Mouse (Mus musculus): ENCODE results near the gene Jmjd6.

Gene Jmjd6

DNA sequence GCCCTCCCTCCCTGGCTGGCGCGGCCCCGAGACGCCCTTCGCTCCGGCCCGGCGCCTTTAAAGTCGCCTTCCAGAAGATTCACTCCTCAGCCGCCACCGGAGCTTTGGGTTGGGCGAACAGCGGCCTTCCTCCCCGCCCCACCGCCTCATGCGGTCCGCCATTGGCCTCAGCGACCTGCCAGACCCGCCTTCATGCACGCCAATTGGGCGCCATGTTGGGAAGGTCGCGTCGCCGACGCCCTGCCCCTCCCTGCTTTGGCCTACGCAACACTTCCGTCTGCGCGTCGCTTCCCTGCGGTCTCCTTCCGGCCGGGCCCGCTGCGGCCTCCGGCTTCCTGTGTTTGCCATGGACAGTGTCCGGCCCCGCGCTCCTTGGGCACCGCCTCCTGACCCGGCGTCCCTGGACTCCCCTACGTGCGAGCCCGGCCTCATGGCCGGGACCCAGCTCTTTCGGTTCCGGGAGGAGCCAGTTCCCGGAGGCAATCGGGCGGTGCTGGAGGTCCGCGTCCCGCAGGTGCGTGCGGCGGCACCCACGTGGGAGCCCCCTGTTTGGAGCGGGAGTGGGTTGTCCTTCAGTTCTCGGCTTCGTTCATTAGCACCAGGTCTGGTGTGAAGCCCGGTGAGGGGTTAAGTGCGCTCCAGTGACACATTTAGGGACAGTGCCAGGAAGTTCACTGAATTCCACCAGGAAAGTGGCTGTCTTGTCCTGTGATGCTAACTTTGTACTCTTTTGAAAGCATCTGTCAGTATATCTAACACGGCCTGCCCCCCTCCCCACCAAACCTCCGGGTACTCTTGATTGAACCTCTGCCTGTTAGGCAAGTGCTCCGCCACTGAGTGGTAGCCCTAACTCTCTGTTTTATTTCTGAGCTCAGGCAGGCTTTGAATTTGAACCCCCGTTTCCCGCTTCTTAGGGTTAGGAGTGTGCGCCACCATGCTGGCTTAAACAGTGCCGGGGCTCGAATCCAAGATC is at the start of gene Jmjd6, which contains the start of gene Mettl23:
Jmjd6 (minus strand) TSS at position 189 of the 973 bp plus-strand sequence.
Mettl23 (plus strand) TSS at position 18 of the 973 bp plus-strand sequence.
- peak; percentile 94 for ATAC-seq (ENCODE audit: insufficient number of reproducible peaks, low FRiP score, low TSS enrichment)

DNA sequence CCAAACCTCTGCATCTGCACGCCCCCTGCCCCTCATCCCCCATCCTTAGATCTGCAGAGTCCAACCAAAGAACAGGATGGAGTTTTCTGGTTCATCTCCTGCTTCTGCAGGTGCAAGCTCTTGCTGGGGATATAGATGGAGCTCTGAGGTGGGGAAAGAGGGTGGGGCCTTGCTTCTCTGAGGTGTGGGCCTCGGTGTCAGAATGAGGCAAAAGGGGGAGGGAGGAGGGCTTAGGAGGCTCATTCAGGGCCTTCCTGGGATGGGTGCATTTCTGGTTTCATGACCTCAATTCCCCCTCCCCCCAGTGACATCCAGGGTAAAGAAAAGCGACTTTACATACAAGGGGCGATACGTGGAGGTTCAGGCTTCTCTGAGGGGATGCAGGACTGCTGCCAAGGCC is 43.9 kb upstream of the Jmjd6 start:
- no peak for ATAC-seq (ENCODE audit: insufficient number of reproducible peaks, low FRiP score, low TSS enrichment)

DNA sequence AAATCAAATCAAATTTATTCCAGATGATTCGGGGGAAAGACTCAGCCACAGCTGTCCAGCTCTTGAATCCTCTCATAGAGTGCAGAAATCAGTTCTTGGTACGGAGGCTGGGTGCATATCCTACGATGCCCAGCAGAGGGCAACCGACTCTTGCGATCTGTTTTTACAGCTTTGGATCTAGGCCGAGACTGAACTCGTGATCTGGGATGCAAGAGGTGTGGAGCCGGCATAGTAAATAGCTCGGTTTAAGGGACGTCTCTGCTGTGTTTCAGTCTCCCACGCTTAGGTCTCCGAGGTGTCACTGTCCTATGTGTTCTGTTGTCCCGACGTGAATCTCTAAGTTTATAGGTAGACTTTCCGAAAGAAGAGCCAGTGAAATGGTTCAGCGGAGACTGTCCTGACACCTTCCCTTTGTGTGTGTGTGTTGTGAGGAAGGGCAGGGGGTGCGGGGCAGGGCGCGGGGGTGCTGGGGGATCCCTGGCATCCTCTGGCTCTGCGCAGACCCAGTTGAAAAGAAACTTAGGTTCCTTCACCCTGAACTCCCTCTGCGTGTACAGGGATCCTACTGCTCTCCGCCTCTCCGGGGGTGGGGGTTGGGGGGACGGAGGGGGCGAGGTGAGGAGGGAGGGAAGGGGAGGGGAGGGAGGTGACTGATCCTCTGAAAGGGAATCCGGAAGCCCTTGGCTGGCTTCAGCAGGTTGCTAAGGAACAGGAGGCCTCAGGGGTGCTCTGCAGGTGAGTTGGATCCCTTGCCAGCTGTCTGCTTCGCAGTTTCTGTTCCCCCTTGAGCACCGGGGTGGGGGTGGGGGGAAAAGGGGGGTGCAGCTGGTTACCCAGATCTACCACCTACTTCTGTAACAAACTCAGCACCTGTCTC is 42.3 kb upstream of the Jmjd6 start:
- ATAC-seq (ENCODE audit: insufficient number of reproducible peaks, low FRiP score, low TSS enrichment): peak; percentile 36; the same call in 1 of the 2 replicates

DNA sequence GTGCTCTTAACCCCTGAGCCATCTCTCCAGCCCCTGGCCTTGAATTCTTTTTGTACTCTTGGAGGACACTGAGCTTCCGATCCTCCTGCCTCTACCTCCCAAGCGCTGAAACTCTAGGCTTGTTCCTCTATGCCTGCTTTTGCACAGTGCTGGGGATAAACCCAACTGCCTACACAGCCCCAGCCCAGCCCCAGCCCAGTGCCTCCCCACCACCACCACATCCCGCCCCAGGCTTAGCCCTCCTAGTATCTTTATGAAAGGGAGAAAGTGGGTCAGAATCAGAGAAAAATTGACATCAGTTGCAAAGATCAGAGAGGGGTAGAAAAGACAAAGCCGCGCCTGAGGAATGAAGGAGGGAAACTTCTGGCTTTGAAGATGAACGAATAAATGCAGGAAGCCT is 40.8 kb upstream of the Jmjd6 start:
- no peak for ATAC-seq (ENCODE audit: insufficient number of reproducible peaks, low FRiP score, low TSS enrichment)

DNA sequence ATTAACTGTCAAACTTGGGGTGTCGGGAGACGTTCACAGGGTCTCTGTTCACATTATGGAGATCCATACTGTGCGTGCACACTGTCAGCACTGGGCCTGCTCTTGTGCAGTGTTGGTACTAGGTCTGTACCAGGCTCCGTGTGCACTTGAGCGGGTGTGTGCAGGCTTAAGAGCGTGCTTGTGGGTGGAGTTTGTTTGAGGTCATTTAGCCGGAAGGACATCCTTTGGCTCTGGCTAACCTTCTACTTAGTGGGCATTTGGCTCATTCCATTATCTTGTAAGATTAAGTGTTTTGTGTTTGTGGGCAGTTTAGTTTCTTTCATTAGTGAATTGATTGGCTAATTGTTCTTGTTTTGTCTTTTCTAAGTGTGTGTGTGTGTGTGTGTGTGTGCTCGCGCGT is 39.2 kb upstream of the Jmjd6 start:
- ATAC-seq (ENCODE audit: insufficient number of reproducible peaks, low FRiP score, low TSS enrichment): no peak

DNA sequence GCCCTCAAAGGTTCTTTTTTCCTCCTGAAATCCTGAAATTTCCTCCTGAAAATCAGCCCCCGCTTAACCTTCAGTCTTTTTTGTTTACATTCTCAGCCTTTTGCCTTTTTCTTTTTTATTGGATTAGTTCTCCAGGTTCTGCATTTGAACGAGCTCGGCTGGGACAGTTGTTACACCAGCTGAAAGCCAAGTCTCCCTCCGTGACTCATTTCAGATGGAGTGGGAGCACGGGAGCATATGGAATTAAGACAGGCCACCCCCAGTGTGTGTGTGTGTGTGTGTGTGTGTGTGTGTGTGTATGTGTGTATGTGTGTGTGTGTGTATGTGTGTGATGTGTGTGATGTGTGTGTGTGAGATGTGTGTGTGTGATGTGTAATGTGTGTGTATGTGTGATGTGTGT is 38.2 kb upstream of the Jmjd6 start:
- no peak for ATAC-seq (ENCODE audit: insufficient number of reproducible peaks, low FRiP score, low TSS enrichment)

DNA sequence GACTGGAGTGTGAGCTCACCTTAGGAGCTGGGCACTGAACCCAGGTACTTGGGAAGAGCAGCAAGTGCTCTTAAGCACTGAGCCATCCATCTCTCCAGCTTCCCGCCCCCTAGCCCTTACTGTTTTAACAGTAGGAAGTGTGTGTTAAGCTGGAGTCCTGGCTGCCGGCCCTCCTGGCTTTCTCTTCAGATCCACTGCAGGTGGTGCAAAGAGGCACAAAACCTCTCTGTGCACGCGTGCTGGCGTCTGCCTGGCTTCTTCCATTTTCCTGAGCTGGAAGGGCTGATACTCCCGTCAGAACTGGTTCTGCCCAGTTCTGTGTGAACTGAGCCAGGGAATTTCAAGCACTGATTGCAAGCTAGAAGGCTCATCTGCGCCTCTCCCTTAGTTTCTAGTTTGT is 37.6 kb upstream of the Jmjd6 start:
- no peak for ATAC-seq (ENCODE audit: insufficient number of reproducible peaks, low FRiP score, low TSS enrichment)

DNA sequence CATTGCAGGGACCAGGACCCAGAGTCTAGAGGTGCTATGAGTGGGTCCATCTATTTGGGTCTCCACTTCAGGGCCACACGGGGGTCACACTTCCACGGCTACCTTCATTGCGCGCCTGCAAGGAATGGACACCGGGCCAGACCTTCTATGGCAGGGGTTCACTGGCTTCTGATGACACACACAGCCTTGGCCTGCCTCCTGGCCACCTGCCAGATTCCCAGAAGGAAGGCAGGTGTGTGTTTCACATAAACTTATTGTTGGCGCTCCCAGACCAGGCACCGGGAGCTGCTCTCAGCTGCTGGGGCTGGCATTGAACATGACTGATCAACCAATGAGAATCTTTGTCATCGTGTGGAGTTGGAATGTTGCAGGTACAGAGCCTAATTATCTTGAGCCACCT is 35.2 kb upstream of the Jmjd6 start:
- ATAC-seq (ENCODE audit: insufficient number of reproducible peaks, low FRiP score, low TSS enrichment): no peak

DNA sequence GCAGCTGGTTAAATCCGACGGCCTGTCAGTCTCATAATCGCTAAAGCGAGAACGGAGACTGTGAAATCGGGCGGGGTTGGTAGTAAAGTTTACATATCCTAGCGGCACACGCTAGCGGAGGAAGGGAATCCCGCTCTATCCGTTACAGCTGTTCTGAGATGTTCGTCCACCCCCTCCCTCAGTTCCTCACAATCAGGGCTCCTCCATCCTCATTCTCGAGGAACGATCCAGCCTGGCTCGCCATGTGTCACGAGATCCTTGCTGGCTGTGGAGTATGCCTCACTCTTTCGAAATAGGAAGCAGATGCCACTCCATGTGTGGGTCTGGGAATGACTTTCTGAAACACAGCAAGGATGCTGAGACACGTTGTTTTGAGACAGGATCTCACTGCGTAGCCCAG is 30.7 kb upstream of the Jmjd6 start:
- no peak for ATAC-seq (ENCODE audit: insufficient number of reproducible peaks, low FRiP score, low TSS enrichment)

DNA sequence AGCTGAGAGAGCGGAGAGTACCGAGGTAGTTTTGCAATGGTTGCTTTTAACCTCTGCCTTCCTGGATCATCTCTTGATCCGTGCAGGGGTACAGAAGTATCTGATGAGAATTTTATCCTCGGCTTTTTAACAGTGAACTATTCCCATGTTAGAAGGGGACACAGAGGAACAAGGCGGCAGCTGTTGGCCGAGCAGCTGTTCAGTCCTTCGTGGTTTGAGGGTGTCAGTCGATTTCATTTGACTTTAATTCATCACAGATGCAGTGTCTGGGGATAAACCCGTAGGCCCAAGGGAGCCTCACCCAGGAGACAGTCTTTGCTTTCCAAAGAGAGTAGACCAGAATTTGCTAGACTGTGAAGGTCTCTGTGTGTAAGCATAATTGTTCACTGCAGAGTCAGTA is 28.3 kb upstream of the Jmjd6 start:
- no peak for ATAC-seq (ENCODE audit: insufficient number of reproducible peaks, low FRiP score, low TSS enrichment)

DNA sequence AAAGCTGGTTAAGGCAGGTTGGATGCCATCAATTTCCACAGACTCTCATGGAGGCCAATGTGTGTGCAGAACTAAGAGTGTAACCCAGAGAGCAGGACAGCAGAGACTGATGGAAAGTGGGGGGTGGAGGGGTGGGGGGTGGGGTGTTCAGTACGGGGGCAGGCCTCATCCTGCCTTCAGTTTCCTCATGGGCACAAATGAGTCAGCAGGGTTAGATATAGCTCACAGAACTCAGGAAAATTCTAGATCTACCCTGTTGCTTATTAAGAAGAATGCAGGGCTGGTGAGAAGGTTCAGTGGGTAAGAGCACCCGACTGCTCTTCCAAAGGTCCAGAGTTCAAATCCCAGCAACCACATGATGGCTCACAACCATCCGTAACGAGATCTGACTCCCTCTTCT is 26.4 kb upstream of the Jmjd6 start:
- ATAC-seq (ENCODE audit: insufficient number of reproducible peaks, low FRiP score, low TSS enrichment): no peak

DNA sequence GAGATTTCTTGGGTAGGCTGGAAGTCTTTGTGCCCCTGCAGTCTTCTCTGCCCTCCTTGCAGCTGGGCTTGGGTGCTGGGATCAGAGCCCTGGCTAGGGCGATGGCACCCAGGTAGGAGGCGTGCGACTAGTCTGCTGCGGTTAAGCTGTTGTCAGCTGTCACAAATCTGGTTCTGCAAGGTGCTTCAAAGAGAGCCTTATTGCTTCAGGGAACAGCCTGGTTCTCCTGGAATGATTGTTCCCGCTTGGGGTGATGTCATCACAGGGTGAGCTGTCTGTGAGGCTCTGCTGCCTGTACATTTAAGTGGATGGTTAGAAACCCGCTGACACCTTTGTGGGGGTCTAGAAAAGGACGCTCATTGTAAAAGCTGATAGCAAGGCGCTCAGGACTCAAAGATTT is 26.0 kb upstream of the Jmjd6 start:
- no peak for ATAC-seq (ENCODE audit: insufficient number of reproducible peaks, low FRiP score, low TSS enrichment)

DNA sequence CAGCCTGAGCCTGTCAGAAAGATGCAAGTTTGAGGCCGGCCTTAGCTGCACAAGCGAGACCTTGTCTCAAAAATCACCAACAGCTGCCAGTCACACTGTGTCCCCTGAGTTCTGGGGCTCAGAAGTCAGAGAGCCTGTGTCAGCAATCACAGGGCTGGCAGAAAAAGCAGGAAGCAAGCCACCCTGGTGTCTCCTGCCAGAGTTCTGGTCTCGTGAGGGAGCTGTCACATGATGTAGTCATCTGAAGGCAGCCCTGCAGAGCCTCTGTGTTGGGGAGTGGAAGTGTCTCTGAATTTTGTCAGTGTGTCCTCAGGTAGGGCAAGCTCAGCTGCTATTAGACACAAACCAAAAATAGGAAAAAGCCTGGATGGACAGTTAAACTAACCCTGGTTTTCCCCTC is 24.9 kb upstream of the Jmjd6 start:
- ATAC-seq (ENCODE audit: insufficient number of reproducible peaks, low FRiP score, low TSS enrichment): no peak

DNA sequence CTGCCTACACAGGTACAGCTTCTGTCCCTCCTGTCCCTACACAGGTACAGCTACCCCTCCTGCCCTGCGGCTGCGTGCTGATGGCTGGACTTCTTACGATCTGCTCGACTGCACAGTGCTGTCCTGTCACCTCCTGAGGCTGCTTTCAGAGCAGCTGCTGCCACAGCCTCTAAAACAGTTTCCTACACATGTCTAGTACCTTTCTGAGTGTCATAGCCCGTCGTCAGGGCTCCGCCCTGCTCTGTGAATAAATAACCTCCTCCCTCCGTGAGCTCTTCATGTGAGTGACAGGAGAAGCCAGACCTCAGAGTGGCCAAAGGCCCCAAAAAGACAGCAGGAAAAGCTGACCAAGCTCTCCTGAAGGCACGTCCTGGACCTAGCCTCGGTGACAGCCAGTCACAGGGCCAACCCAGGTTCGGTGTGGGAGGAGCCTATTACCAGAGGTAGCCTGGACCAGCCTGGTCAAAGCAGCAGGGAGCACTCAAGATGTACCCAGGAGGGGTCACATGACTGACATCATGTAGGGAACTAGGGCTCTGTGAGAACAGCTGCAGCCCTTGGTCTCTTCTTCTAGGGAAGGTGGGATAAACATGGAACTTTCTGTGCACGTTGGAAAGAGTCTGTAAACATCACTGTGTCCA is 22.8 kb upstream of the Jmjd6 start:
- no peak for ATAC-seq (ENCODE audit: insufficient number of reproducible peaks, low FRiP score, low TSS enrichment)

DNA sequence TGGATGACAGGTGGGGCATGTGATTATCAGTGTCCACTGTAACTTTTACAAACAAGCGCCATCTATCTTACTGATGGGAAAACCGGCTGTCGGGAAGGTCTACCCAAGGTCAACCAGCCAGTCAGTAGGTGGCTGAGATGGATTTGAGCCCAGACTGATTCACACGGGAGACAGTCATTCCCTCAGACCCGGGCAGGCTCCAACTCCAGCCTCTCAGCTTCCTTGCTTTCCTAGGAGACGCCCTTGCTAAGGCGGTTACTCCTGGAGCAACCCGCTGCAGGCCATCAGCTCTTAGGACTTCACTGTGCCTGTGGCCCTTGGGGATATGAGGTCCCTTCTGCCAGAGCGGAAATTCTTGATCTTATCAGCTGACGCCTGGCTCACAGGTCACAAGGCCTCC is 21.2 kb upstream of the Jmjd6 start:
- ATAC-seq (ENCODE audit: insufficient number of reproducible peaks, low FRiP score, low TSS enrichment): no peak

DNA sequence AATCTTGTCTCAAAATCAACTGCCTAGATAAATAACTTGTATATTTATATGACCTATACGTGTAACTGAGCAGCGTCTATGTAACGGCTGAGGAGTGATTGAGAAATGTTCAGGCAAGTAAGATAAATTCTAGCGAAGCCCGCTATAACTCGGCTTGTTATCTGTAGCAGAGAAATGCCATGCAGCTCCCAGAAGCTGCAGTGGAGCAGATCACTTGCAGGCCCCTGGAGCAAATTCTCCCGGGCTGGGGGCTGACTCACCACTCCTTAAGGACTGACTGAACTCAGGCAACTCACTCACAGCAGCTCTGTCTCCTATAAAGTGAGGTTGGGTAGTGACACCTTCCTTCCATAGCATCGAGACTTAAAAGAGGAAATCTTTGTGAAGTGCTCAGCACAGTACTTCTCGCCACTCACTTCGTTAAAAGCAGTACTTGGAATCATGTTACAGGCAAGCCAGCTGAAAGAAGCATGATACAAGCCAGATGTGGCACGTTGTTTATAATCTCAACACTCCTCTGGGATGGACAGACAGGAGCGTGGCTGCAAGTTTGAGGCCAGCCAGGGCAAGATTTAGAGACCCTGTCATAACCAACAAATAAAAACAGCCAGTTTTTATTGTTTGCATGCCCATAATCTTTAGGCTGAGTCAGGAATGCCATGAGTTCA is 14.1 kb upstream of the Jmjd6 start:
- no peak for ATAC-seq (ENCODE audit: insufficient number of reproducible peaks, low FRiP score, low TSS enrichment)

DNA sequence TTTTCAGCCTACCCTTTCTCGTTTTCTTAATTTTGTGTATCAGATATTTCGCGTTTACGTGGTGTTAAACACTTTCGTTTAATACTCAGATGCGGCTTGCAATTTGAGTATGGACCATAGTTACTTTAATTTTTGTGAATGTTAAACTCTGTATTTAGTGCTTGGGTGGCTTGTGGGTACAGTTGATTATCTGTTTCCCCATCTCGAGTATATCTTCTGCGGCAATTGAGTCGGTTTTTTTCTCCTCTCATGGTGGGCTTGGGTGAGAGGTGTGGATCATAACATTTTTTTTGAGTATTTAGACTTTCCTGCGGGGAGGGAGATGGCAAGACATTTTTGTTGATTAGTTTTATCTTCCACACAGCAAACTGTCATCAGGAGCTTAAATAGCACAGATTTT is 11.0 kb upstream of the Jmjd6 start:
- no peak for ATAC-seq (ENCODE audit: insufficient number of reproducible peaks, low FRiP score, low TSS enrichment)

DNA sequence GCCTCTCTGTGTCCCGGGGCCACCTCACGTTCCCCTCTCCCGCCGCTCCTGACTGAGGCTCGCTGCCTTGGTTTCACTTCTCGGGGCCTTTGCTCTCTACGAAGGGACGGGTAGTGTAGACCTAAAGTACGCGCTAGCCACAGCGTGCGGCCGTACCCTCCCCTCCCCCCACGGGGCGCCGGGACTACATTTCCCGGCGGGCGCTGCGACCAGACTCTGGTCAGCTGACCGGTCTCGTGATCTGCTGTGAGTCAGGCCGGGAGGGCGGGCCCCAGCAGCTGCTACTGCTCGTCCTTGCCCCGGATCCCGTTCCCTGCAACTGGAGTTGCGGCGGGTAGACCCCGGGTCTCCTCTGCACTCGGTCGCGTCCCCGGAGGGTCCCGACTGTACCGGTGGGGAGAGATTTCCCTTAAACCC is 10.3 kb upstream of the Jmjd6 start:
- peak; percentile 77 for ATAC-seq (ENCODE audit: insufficient number of reproducible peaks, low FRiP score, low TSS enrichment)

DNA sequence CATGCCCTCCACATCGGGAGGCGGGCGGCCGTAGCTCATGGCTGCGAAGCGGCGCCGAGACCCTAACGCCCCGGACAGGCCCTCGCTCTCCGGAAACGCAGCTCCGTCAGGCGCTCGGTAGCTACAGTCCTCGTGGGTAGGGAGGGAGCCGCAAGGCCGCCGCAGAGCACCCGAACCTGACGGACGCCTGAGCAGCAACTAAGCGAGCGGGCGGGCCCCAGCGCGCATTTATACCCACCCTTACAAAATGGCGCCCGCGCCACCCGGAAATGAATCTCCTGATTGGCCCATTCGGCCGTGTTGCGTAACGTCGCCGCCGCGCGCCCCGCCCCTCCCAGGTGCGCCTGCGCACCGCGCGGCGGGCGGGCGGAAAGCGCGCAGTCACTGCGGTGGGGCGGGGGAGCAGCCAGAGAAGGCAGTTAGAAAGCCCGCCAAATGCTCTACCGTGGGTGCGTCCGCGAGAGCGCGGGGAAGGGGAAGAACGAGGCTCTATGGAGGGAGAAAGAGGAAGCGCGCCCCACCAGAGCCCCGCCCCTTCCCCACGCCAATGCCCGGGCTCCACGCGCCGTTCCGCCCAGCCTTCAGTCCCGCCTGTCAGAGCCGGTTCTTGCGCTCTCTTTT is 9.8 kb upstream of the Jmjd6 start, which contains the start of gene Srsf2:
Srsf2 (minus strand) TSS at position 204 of the 621 bp plus-strand sequence.
- ATAC-seq (ENCODE audit: insufficient number of reproducible peaks, low FRiP score, low TSS enrichment): peak; percentile 70

All from cerebellum, adult (tissue).